Mouse (Mus musculus): ENCODE measurements around the gene Tacc3.

DNA sequence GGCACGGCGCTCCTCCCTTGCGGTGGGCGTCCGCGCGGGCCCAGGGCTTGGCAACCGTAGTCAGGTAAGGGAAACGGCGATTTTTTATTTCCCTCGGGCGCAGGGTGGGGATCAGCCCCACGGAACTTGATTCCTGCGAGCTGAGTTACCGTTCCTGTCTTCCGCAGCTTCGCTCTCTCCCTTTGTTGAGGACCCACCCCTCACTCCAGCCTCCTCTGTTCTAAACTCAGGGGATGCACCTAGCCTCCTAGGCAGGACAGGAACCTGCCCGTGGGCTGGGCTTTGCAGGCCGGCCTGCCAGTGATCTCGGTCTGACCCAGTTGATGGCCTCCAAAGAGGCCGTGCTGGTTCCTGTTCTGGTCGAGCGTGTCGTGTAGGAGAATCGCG lies 729 bp downstream of the Tacc3 start:
- TF ChIP-seq GATA1 (IDR thresholded peaks at IDR 0.05; ENCODE audit: low read length): no peak
- TF ChIP-seq TAL1 (IDR thresholded peaks at IDR 0.05; ENCODE audit: low read length): no peak
